Mouse (Mus musculus) heart, embryonic 16.5 days (tissue): ENCODE results near the gene Taldo1. TPM values are rescaled to one million over a fixed set of nuclear protein-coding genes. Genes with fewer than 3 reads are reported as not detected.

Experiments
- ATAC-seq: fragments of 200-750 bp; cut with Nextera tagmentation; replicated peaks from 2 replicates; pipeline ENCODE4 v1.8.0; 2017; ENCODE audit warnings: moderate number of reproducible peaks; ENCODE audit not compliant: insufficient read depth, low FRiP score; ENCODE audit errors: extremely low read depth
- H3K27ac ChIP-seq: fragments of 300-500 bp; sonication (generic); 2 replicates; pipeline ENCODE4 v1.5.1; 2014; ENCODE audit warnings: mild to moderate bottlenecking, low read length, control low read depth, moderate library complexity
- H3K27me3 ChIP-seq: fragments of 300-500 bp; sonication (generic); 2 replicates; pipeline ENCODE4 v1.6.1; 2014; ENCODE audit warnings: low read length, mixed read lengths; ENCODE audit not compliant: control insufficient read depth, insufficient read depth
- H3K36me3 ChIP-seq: fragments of 300-500 bp; sonication (generic); 2 replicates; pipeline ENCODE4 v1.6.1; 2014; ENCODE audit not compliant: control insufficient read depth, insufficient read depth
- H3K4me1 ChIP-seq: fragments of 300-500 bp; sonication (generic); 2 replicates; pipeline ENCODE4 v1.6.1; 2014; ENCODE audit warnings: low read length, mixed read lengths; ENCODE audit not compliant: control insufficient read depth, insufficient read depth
- H3K4me2 ChIP-seq: fragments of 300-500 bp; sonication (generic); 2 replicates; pipeline ENCODE4 v1.6.1; 2014; ENCODE audit warnings: low read depth, mild to moderate bottlenecking, control low read depth, low read length
- H3K4me3 ChIP-seq: fragments of 300-500 bp; sonication (generic); 2 replicates; pipeline ENCODE4 v1.5.1; 2014; ENCODE audit warnings: mild to moderate bottlenecking, control low read depth, low read length
- H3K9ac ChIP-seq: fragments of 300-500 bp; sonication (generic); 2 replicates; pipeline ENCODE4 v1.6.1; 2014; ENCODE audit warnings: low read length, control low read depth
- H3K9me3 ChIP-seq: fragments of 300-500 bp; sonication (generic); replicated peaks from 2 replicates; pipeline ENCODE4 v1.6.1; 2016; ENCODE audit warnings: low read length; ENCODE audit not compliant: control insufficient read depth
- WGBS: fragments of 180-500 bp; shearing (Covaris S2); extraction: QIAGEN DNeasy Blood & Tissue Kit; methylation state at CpG from one replicate; pipeline ENCODE4 v1.1.7; 2014; 5-methylcytosine and 5-hydroxymethylcytosine counted together
- polyA plus RNA-seq: library from polyadenylated mRNA; unstranded; fragments of >200 nt; fragmentation: Nextera tagmentation; extraction: Ambion mirVana; gene quantifications from 2 replicates; pipeline ENCODE4 v1.2.1, GENCODE M21; 2015

Taldo1 gene
- 227 and 257 TPM in 2 replicates for polyA plus RNA-seq

GRCm38 (mm10) chr7:141391625-141392551 is at the start of gene Taldo1:
TSS of gene Taldo1 (plus strand) at chr7:141392199.
- H3K4me2 ChIP-seq: peak within 1 kb of the TSS; percentile 86
- peak; percentile 96 for ATAC-seq
- peak within 1 kb of the TSS; percentile 84 for H3K27ac ChIP-seq
- H3K9me3 ChIP-seq: no peaks in the 10 kb centered on the region
- H3K27me3 ChIP-seq: no peaks in the 10 kb centered on the region
- H3K4me1 ChIP-seq: peaks cover 12% of the 10 kb centered on the region
- H3K4me3 ChIP-seq: peak within 1 kb of the TSS; percentile 87
- under 1% methylated on average over 57 of the region's 57 CpGs for WGBS
- H3K9ac ChIP-seq: peak within 1 kb of the TSS; percentile 75
- peaks cover 9% of the 10 kb centered on the region; the same call in 1 of the 2 replicates for H3K36me3 ChIP-seq

- H3K9me3 ChIP-seq: no peaks in the 10 kb centered on the region
- no peaks in the 10 kb centered on the region for H3K36me3 ChIP-seq
- no peak overlapping the region for H3K27ac ChIP-seq
- H3K27me3 ChIP-seq: 0 out of 2 replicates have a peak, but pooled peaks cover 2% of the 10 kb centered on the region
- WGBS: 58% methylated on average over 2 of the region's 2 CpGs
- H3K4me3 ChIP-seq: no peak overlapping the region
- no peak overlapping the region for H3K9ac ChIP-seq
- ATAC-seq: no peak
- H3K4me2 ChIP-seq: no peak overlapping the region
- 0 out of 2 replicates have a peak, but pooled peaks cover 2% of the 10 kb centered on the region for H3K4me1 ChIP-seq
These were observed 48.8 kb upstream of the Taldo1 start for GRCm38 (mm10) chr7:141343230-141343629.

- WGBS: 63% methylated on average over 7 of the region's 7 CpGs
- H3K9me3 ChIP-seq: no peaks in the 10 kb centered on the region
- ATAC-seq: no peak
- no peaks in the 10 kb centered on the region for H3K36me3 ChIP-seq
- H3K27ac ChIP-seq: no peak overlapping the region
- no peak overlapping the region for H3K9ac ChIP-seq
- no peaks in the 10 kb centered on the region for H3K4me1 ChIP-seq
- H3K4me2 ChIP-seq: no peak overlapping the region
- H3K4me3 ChIP-seq: no peak overlapping the region
- H3K27me3 ChIP-seq: 0 out of 2 replicates have a peak, but pooled peaks cover 2% of the 10 kb centered on the region
These were observed 48.3 kb upstream of the Taldo1 start for GRCm38 (mm10) chr7:141343696-141344095.

- Histone ChIP-seq H3K4me2 (no peak overlapping the region), H3K27ac (no peak overlapping the region), H3K4me3 (no peak overlapping the region), H3K27me3 (0 out of 2 replicates have a peak, but pooled peaks cover 2% of the 10 kb centered on the region), H3K9me3 (no peaks in the 10 kb centered on the region), H3K36me3 (no peaks in the 10 kb centered on the region), H3K9ac (no peak overlapping the region), H3K4me1 (no peaks in the 10 kb centered on the region)
- ATAC-seq: no peak
- 83% methylated on average over 5 of the region's 5 CpGs for WGBS
These were observed 47.2 kb upstream of the Taldo1 start for GRCm38 (mm10) chr7:141344787-141345186.

GRCm38 (mm10) chr7:141351061-141351460 is 40.9 kb upstream of the Taldo1 start:
- Histone ChIP-seq H3K27me3 (no peaks in the 10 kb centered on the region), H3K9me3 (no peaks in the 10 kb centered on the region), H3K36me3 (no peaks in the 10 kb centered on the region), H3K9ac (no peak overlapping the region), H3K4me3 (no peak overlapping the region), H3K4me1 (no peaks in the 10 kb centered on the region), H3K27ac (no peak overlapping the region), H3K4me2 (no peak overlapping the region)
- ATAC-seq: no peak
- 67% methylated on average over 6 of the region's 6 CpGs for WGBS

- ATAC-seq: no peak
- no peak overlapping the region for H3K4me2 ChIP-seq
- 80% methylated on average over 8 of the region's 8 CpGs for WGBS
These were observed 36.9 kb upstream of the Taldo1 start for GRCm38 (mm10) chr7:141355051-141355450.

GRCm38 (mm10) chr7:141355626-141356326 is 36.2 kb upstream of the Taldo1 start:
- Histone ChIP-seq H3K27me3 (peaks cover 2% of the 10 kb centered on the region; the same call in 1 of the 2 replicates), H3K9ac (no peak overlapping the region), H3K9me3 (no peaks in the 10 kb centered on the region), H3K36me3 (no peaks in the 10 kb centered on the region), H3K4me3 (no peak overlapping the region), H3K4me1 (no peaks in the 10 kb centered on the region), H3K4me2 (no peak overlapping the region), H3K27ac (no peak overlapping the region)
- no peak; the same call in 1 of the 2 replicates for ATAC-seq
- 49% methylated on average over 12 of the region's 12 CpGs for WGBS

More at GRCm38 (mm10) chr7:141355051-141355450, 36.9 kb upstream of the Taldo1 start:
- no peak overlapping the region for H3K4me3 ChIP-seq
- no peak overlapping the region for H3K9ac ChIP-seq
- no peak overlapping the region for H3K27ac ChIP-seq
- no peaks in the 10 kb centered on the region for H3K36me3 ChIP-seq
- no peaks in the 10 kb centered on the region for H3K9me3 ChIP-seq
- H3K27me3 ChIP-seq: no peaks in the 10 kb centered on the region
- no peaks in the 10 kb centered on the region for H3K4me1 ChIP-seq

- Histone ChIP-seq H3K9ac (no peak overlapping the region), H3K27me3 (peaks cover 4% of the 10 kb centered on the region; the same call in 1 of the 2 replicates), H3K36me3 (no peaks in the 10 kb centered on the region), H3K27ac (no peak overlapping the region), H3K4me3 (no peak overlapping the region), H3K9me3 (no peaks in the 10 kb centered on the region), H3K4me2 (no peak overlapping the region), H3K4me1 (no peaks in the 10 kb centered on the region)
- 67% methylated on average over 14 of the region's 14 CpGs for WGBS
- ATAC-seq: no peak
These were observed 35.0 kb upstream of the Taldo1 start for GRCm38 (mm10) chr7:141356971-141357370.
